Mouse (Mus musculus) liver, embryonic 15.5 days (tissue): Measurements from ENCODE around the gene Polr2a. TPM values are rescaled to one million over a fixed set of nuclear protein-coding genes. Genes with fewer than 3 reads are reported as not detected.

Experiments
- ATAC-seq: fragments of 200-750 bp; cut with Nextera tagmentation; 2 replicates; pipeline ENCODE4 v1.8.0; 2017; ENCODE audit warnings: moderate number of reproducible peaks, mild to moderate bottlenecking, moderate library complexity; ENCODE audit not compliant: insufficient read depth
- H3K27ac ChIP-seq: fragments of 300-500 bp; sonication (generic); replicated peaks from 2 replicates; pipeline ENCODE4 v1.5.1; 2015; ENCODE audit warnings: mild to moderate bottlenecking, inconsistent platforms
- H3K27me3 ChIP-seq: fragments of 300-500 bp; sonication (generic); 2 replicates; pipeline ENCODE4 v1.6.1; 2015; ENCODE audit warnings: mild to moderate bottlenecking, inconsistent platforms
- H3K36me3 ChIP-seq: fragments of 300-500 bp; sonication (generic); replicated peaks from 2 replicates; pipeline ENCODE4 v1.6.1; 2015; ENCODE audit warnings: moderate library complexity, mild to moderate bottlenecking, inconsistent platforms
- H3K4me1 ChIP-seq: fragments of 300-500 bp; sonication (generic); replicated peaks from 2 replicates; pipeline ENCODE4 v1.6.1; 2015; ENCODE audit warnings: inconsistent platforms
- H3K4me2 ChIP-seq: fragments of 300-500 bp; sonication (generic); 2 replicates; pipeline ENCODE4 v1.6.1; 2015; ENCODE audit warnings: moderate library complexity, mild to moderate bottlenecking, inconsistent platforms
- H3K4me3 ChIP-seq: fragments of 300-500 bp; sonication (generic); replicated peaks from 2 replicates; pipeline ENCODE4 v1.5.1; 2015; ENCODE audit warnings: mild to moderate bottlenecking, inconsistent platforms
- H3K9ac ChIP-seq: fragments of 300-500 bp; sonication (generic); 2 replicates; pipeline ENCODE4 v1.6.1; 2015; ENCODE audit warnings: moderate library complexity, mild to moderate bottlenecking, inconsistent platforms
- H3K9me3 ChIP-seq: fragments of 300-500 bp; sonication (generic); replicated peaks from 2 replicates; pipeline ENCODE4 v1.6.1; 2016; ENCODE audit warnings: inconsistent platforms
- WGBS: fragments of 180-500 bp; shearing (Covaris S2); methylation state at CpG from one replicate; pipeline ENCODE4 v1.1.7; 2015; ENCODE audit warnings: mixed read lengths; ENCODE audit not compliant: insufficient replicate concordance; 5-methylcytosine and 5-hydroxymethylcytosine counted together
- polyA plus RNA-seq: library from polyadenylated mRNA; unstranded; fragments of >200 nt; fragmentation: Nextera tagmentation; extraction: Ambion mirVana; gene quantifications from 2 replicates; pipeline ENCODE4 v1.2.1, GENCODE M21; 2015

The Polr2a gene
- 10.2 and 10.4 TPM in 2 replicates for polyA plus RNA-seq

DNA sequence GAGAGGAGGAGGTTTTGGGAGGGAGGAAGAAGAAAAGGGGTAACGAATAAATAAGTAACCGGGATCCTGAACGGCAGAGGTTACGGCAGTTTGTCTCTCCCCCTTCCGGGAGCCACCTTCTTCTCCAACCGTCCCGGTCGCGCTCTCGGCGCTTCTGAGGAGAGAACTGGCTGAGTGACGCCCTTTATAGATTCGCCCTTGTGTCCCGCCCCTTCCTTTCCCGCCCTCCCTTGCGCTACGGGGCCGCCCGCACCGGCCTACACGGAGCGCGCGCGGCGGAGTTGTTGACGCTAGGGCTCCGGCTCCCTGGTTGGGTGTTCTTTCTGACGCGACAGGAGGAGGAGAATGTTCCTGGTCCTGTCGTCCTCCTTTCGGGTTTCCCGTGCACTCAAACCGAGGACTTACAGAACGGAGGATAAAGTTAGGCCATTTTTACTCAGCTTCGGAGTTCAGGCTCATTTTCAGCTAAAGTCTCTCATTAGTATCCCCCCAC lies at the start of gene Polr2a:
Gene Polr2a, minus strand, starts transcription at position 160 of the 493 bp plus-strand sequence.
- Histone ChIP-seq H3K9me3 (no peaks in the 10 kb centered on the region), H3K27ac (peak within 1 kb of the TSS; percentile 95), H3K27me3 (no peaks in the 10 kb centered on the region), H3K4me3 (peak within 1 kb of the TSS; percentile 70), H3K9ac (peak within 1 kb of the TSS; percentile 81), H3K36me3 (peaks cover 15% of the 10 kb centered on the region; the same call in 1 of the 2 replicates), H3K4me2 (peak within 1 kb of the TSS; percentile 93), H3K4me1 (peaks cover 57% of the 10 kb centered on the region)
- under 1% methylated on average over 36 of the region's 36 CpGs for WGBS
- peak; percentile 92 for ATAC-seq

DNA sequence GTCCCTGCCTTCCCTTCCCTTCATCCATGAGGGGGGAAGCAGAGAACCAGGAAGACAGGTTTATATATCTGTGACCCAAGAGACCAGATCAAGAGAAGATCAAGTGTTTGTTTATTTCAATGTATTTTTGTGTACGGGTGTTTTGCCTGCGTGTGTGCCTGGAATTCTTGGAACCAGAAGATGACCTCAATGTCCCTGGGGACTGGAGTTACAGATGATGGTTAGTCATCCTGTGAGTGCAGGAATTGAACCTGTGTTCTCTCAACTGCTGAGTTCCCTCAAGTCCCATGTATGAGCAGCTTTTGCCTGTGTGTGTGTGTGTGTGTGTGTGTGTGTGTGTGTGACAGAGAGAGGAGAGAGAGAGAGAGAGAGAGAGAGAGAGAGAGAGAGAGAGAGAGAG lies 49.2 kb upstream of the Polr2a start:
- no peak for ATAC-seq
- Histone ChIP-seq H3K27ac (no peak overlapping the region), H3K9ac (no peak overlapping the region), H3K36me3 (no peaks in the 10 kb centered on the region), H3K4me3 (no peak overlapping the region), H3K4me1 (peaks cover 24% of the 10 kb centered on the region), H3K27me3 (peaks cover 87% of the 10 kb centered on the region), H3K4me2 (no peak overlapping the region), H3K9me3 (no peaks in the 10 kb centered on the region)
- 71% methylated on average over 2 of the region's 2 CpGs for WGBS

DNA sequence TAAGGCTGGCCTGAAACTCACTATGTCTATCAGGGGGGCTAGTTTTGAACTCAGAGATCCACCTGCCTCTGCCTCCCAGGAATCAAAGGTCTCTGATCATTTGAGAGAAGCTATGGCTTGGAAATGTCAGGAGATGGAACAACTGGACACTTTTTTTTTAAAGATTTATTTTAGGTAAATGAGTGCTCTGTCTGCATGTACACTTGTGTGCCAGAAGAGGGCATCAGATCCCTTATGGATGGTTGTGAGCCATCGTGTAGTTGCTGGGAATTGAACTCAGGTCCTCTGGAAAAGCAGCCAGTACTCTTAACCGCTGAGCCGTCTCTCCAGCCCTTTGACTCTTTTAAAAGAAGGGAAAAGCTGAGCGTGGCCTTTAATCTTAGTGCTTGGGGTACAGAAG lies 47.9 kb upstream of the Polr2a start:
- H3K27ac ChIP-seq: no peak overlapping the region
- no peaks in the 10 kb centered on the region for H3K36me3 ChIP-seq
- no peak overlapping the region for H3K4me3 ChIP-seq
- ATAC-seq: no peak
- no peak overlapping the region for H3K4me2 ChIP-seq
- H3K27me3 ChIP-seq: peaks cover 91% of the 10 kb centered on the region
- peaks cover 35% of the 10 kb centered on the region for H3K4me1 ChIP-seq
- WGBS: 73% methylated on average over 4 of the region's 4 CpGs
- no peaks in the 10 kb centered on the region for H3K9me3 ChIP-seq
- H3K9ac ChIP-seq: no peak overlapping the region

DNA sequence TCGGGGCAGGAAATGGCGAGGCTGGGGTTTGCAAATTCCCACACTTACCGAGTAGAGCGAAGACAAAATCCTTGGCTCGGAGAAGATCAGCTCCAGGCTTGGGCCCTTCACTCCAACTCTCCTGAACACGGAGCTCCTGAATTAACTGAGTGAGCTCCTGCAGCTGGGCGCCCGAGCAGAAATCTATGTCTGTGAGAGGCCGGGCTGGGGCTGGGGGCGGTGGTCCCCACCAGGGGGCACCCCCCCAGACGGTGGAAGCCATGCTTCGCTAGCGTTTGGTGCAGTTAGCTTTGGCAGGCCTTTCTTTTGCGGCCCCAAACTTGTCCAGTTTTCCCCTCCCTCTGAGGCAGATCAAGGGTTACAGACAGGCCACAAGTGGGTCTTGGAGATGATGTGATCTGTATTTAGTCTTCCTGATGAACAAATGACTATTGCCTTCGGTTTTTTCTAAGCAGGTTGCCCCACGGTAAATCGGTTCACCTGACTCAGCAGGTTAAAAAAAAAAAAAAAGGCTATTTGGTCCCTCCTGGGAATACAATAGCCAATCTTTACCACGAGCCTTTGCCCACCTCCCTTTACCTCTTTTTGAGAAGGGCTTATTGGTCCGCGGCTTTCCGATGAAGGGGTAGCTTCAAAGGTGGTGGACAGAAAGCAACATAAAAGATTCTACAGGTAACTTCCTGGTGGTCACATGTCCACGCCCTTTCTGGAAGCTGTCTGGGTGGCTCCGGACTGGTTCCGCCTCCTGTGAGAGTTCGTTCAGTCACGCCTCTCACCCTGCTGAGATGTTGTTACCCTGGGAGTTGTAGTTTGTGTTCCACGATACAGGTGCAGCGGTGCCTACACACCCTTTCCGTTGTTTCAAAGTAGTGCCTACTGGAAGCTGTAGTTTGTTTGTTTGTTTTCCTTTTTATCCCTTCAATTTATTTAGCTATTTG lies 46.8 kb upstream of the Polr2a start, which contains the start of gene Tmem102:
Gene Tmem102, minus strand, starts transcription at position 653 of the 938 bp plus-strand sequence.
- no peak for ATAC-seq
- H3K9ac ChIP-seq: 0 out of 2 replicates have a peak within 1 kb of the TSS, but pooled peaks have one; percentile 47
- H3K4me3 ChIP-seq: peak within 1 kb of the TSS; percentile 11; the same call in 1 of the 2 replicates
- no peaks in the 10 kb centered on the region for H3K36me3 ChIP-seq
- peaks cover 91% of the 10 kb centered on the region for H3K27me3 ChIP-seq
- H3K4me2 ChIP-seq: peak within 1 kb of the TSS; percentile 78
- no peaks in the 10 kb centered on the region for H3K9me3 ChIP-seq
- WGBS: 22% methylated on average over 29 of the region's 29 CpGs
- peaks cover 46% of the 10 kb centered on the region for H3K4me1 ChIP-seq
- no peak within 1 kb of the TSS for H3K27ac ChIP-seq

DNA sequence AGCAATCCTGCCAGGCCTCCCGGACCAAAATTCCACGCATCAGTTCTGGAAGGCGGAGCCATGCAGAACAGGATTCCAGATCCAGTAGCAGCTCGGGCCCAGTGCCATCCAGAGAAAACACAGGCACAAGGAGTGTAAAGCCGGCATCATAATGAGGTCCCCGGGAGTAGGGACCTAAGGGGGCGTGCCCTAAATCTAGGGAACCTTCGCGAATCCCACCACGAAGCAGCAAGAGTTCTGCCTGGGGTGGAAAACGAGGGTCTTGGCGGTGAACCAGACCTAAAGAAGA lies 46.2 kb upstream of the Polr2a start:
- Histone ChIP-seq H3K27me3 (peaks cover 93% of the 10 kb centered on the region), H3K9me3 (no peaks in the 10 kb centered on the region), H3K36me3 (no peaks in the 10 kb centered on the region), H3K4me2 (peak overlapping the region; percentile 78; the same call in 1 of the 2 replicates), H3K4me3 (peak overlapping the region; percentile 11; the same call in 1 of the 2 replicates), H3K27ac (no peak overlapping the region), H3K9ac (0 out of 2 replicates have a peak overlapping the region, but pooled peaks have one; percentile 47), H3K4me1 (peaks cover 49% of the 10 kb centered on the region)
- WGBS: 21% methylated on average over 12 of the region's 12 CpGs
- ATAC-seq: no peak

DNA sequence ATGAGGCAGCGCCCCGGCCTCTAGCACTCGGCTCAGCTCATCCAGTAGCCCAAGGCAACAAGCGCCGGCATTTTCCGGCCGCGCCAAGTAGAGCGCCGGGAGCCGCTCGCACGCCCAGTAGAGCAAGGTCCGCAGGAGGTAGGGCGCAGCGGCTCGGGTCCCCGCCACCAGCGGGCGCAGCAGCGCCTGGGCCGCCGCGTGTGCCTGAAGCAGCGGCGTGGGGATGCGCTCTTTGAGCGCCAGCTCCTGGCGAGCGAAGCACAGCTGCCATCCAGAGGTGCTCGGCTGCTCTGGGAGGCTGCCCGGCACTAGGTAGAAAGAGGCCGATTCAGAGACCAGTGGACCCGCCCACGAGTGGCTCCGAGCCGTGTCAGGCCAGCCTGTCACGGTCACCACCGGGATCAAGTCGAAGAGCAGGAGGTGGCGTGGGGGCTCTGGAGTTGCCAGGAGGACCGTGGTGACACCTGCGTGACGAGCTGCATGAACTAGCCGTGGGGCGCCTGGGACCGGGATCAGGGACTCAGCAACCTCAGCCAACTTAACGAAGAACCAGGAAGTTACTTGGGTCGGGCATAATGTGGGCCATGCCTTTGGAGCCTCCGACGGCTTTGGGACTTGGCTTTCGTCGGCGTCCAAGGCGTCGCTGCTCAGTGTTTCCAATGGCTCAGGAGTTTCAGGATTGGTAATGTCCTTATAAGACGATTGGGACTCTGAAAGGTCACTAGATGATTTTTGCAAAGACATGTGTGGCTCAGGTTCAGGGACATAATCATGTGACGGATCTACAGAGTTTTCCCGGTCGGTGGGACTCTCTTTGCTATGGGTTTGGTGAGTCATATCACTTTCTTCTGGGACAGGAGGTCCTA lies 45.6 kb upstream of the Polr2a start:
- H3K27ac ChIP-seq: peak overlapping the region; percentile 62; the same call in 1 of the 2 replicates
- ATAC-seq: peak; percentile 64
- H3K27me3 ChIP-seq: peaks cover 93% of the 10 kb centered on the region
- H3K4me3 ChIP-seq: peak overlapping the region; percentile 54
- 2% methylated on average over 60 of the region's 60 CpGs for WGBS
- H3K9me3 ChIP-seq: no peaks in the 10 kb centered on the region
- H3K4me2 ChIP-seq: peak overlapping the region; percentile 78
- H3K9ac ChIP-seq: peak overlapping the region; percentile 47; the same call in 1 of the 2 replicates
- H3K36me3 ChIP-seq: no peaks in the 10 kb centered on the region
- peaks cover 49% of the 10 kb centered on the region for H3K4me1 ChIP-seq

DNA sequence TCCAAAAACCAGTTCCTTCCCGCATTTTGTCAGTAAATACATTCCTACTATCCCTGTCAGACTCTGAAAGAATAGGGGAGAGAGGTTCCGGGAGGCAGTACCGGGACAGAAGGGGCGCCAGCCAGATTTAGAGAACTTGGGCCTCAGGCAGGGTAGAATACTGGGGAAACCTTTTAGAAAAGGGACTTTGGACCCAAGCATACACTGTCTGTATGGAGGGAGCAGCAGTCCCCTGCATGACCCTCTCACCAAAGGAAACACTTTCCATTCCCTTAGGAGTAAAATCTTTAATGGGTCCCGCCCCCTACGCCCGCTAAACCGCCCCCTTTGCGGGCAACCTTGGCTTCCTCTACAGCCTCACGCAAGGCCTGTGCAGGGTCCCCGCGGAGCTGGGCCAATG lies 44.9 kb upstream of the Polr2a start:
- H3K4me2 ChIP-seq: peak overlapping the region; percentile 78
- H3K9ac ChIP-seq: peak overlapping the region; percentile 47; the same call in 1 of the 2 replicates
- H3K27me3 ChIP-seq: peaks cover 98% of the 10 kb centered on the region
- H3K27ac ChIP-seq: peak overlapping the region; percentile 62; the same call in 1 of the 2 replicates
- no peaks in the 10 kb centered on the region for H3K36me3 ChIP-seq
- H3K4me3 ChIP-seq: peak overlapping the region; percentile 54
- no peaks in the 10 kb centered on the region for H3K9me3 ChIP-seq
- WGBS: 3% methylated on average over 12 of the region's 12 CpGs
- H3K4me1 ChIP-seq: peaks cover 49% of the 10 kb centered on the region
- ATAC-seq: peak; percentile 42

DNA sequence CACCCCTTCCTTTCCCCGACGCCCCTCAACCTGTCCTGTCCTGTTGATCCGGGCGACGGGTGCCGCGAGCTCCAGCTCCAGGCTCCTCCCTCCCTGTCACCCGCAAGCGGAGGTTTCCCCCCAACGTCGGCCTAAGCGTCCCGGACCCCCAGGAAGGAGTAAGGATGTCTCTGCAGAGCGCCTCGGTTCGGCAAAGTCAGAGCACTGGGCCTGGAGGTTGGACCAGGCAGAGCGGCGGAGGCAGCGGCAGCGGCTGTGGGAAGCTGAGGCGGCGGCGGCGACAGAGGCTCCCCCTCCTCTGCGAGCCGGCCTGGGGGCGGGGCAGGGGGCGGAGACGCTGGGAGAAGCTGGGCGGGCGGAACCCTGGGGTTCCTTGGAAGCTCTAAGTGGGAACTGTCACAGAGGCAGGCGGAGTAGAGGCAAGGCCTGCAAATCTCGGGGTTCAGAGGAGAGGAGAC lies 44.2 kb upstream of the Polr2a start:
- Histone ChIP-seq H3K9ac (peak overlapping the region; percentile 49), H3K36me3 (no peaks in the 10 kb centered on the region), H3K27ac (no peak overlapping the region), H3K4me1 (peaks cover 49% of the 10 kb centered on the region), H3K27me3 (peaks cover 100% of the 10 kb centered on the region), H3K4me2 (peak overlapping the region; percentile 78), H3K9me3 (no peaks in the 10 kb centered on the region), H3K4me3 (peak overlapping the region; percentile 54)
- under 1% methylated on average over 33 of the region's 33 CpGs for WGBS
- 0 out of 2 replicates have a peak, but pooled peaks have one; percentile 11 for ATAC-seq

DNA sequence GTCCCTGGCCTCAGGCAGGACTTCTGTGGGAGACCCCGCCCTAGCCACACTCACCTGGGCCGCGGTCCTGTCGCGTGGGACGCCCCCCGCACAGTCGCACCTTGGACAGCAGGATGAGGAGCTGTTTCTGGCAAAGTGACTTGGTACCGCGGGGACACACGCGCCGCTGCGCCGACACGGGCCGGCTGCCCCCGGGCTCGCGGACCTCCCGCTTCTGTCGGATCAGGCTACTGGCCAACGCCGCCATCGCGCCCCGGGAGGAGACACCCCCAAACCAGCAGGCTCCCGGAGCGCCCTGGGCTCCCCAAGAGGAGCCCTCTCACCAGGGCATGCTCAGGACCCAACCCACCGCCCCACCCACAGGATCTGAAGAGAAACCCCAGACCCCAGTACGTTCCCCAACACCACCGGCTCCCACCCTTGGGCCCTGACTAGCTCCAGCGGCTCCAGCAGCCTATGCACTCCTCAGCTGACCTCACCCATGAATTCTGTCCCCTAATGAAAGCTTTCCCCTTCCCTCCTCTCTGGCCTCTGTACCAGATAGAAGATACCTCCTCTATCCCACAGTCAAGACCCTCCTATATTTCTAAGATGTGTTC lies 43.0 kb upstream of the Polr2a start, which contains the start of gene Fgf11:
Gene Fgf11, minus strand, starts transcription at position 479 of the 599 bp plus-strand sequence.
- Histone ChIP-seq H3K9ac (peak within 1 kb of the TSS; percentile 49), H3K9me3 (no peaks in the 10 kb centered on the region), H3K27me3 (peaks cover 100% of the 10 kb centered on the region), H3K4me1 (peaks cover 49% of the 10 kb centered on the region), H3K4me3 (peak within 1 kb of the TSS; percentile 54), H3K4me2 (peak within 1 kb of the TSS; percentile 78), H3K27ac (no peak within 1 kb of the TSS), H3K36me3 (no peaks in the 10 kb centered on the region)
- WGBS: 3% methylated on average over 33 of the region's 33 CpGs
- no peak for ATAC-seq
